Mouse (Mus musculus) testis, postnatal 10 days (tissue): ENCODE data around the gene Cavin4.

Source experiments
- DNase-seq: peaks from one replicate; pipeline ENCODE4 v3.0.0; 2021; ENCODE audit warnings: low spot score

Gene Cavin4

DNA sequence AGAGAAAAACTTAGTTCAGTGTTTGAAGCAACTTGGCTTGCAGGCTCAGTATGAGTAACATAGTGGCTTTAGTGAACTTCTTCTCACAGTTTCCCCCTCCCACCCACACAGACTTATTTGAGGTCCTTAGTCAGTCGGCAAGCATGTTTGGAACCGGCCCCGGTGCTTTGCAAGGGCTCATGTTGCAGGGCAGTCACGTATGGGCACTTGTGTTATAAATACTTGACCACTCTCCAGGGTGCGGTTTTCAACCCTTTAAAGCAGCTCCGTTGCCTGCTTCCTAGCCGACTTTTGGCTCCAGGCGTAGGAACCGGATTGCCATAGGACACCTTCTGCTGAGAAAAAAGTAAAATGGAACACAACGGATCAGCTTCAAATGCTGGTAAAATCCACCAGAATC, at the start of gene Cavin4:
Cavin4 (plus strand) TSS at position 244 of the 400 bp plus-strand sequence.
- no peak for DNase-seq

GRCm38 (mm10) chr4:48615483-48615882, 47.8 kb upstream of the Cavin4 start:
- no peak for DNase-seq

GRCm38 (mm10) chr4:48617201-48617600, 46.1 kb upstream of the Cavin4 start:
- no peak for DNase-seq

- no peak for DNase-seq
Measured at GRCm38 (mm10) chr4:48620121-48620520, 43.2 kb upstream of the Cavin4 start.

DNA sequence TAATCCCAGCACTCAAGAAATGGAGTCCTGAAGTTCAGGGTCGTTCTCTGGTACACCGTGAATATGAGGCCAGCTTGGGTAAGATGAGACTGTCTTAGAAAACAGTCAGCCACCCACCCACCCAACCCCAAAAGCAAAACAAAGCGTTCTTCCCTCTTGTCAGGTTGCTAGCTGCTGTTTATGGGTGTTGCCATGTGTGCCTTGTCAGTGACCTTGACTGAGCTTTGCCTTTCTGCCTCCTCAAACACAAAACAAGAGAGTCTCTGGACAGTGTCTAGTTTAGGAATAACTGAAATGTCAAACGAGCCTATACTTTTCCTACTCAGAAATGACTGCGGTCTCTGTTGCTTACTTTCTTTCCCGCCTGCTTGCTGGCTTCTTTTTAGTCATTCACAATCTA, 41.1 kb upstream of the Cavin4 start:
- no peak for DNase-seq

GRCm38 (mm10) chr4:48622946-48623345, 40.4 kb upstream of the Cavin4 start:
- no peak for DNase-seq

DNA sequence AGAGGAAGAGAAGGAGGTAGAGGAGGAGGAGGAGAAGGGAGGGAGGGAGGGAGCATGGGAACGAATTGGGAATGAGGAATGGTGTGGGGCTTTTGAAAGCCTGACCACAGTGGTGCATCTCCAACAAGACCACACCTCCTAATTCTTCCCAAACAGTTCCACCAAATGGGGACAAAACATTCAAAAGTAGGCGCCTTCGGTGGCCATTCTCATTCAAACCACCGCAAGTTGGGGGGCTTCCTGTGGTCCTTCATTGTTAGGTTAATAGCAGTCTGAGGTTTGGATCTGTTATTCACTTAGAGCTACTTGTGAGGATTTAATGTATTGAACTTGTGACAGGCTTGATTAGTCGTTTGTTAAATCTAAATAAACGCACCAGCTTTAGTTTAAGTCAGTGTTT, 38.4 kb upstream of the Cavin4 start:
- no peak for DNase-seq

- DNase-seq = no peak
Measured at GRCm38 (mm10) chr4:48625836-48626235, 37.5 kb upstream of the Cavin4 start.

GRCm38 (mm10) chr4:48629445-48629844, 33.9 kb upstream of the Cavin4 start:
- no peak for DNase-seq

DNA sequence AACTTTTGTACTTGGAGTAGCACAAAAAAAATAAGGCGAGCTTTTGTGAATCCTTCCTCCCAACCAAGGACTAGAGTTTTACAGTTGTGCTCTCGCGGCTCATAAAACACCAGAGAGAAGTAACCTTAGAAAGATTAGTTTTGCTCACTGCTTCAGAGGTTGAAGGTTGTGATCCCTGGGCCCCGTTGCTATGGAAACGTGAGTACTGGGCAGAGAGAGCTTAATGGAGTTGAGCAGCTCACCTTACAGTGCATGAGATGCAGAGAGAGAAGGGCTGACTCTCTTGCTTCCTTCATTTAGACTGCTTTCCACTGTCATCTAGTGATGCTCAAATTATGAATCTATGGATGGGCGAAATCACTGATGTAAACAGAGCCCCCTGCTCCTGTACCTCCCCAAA, 29.8 kb upstream of the Cavin4 start:
- no peak for DNase-seq

DNA sequence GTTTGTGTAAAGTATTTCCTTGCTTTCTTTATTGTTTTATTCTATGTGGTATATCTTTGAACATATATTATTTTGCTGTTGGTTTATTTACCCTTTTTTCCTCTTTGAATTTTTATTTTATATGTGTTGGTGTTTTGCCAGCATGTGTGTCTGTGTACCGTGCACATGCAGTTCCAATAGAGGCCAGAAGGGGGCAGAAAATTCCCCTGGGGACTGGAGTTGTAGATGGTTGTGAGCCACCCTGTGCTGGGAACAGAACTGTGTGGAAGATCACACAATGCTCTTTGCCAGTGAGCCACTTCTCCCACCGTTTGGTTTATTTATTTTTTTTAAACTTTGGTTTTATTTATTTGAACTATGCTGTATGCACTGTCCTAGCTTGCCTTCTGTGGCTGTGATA, 29.3 kb upstream of the Cavin4 start:
- DNase-seq = no peak

DNA sequence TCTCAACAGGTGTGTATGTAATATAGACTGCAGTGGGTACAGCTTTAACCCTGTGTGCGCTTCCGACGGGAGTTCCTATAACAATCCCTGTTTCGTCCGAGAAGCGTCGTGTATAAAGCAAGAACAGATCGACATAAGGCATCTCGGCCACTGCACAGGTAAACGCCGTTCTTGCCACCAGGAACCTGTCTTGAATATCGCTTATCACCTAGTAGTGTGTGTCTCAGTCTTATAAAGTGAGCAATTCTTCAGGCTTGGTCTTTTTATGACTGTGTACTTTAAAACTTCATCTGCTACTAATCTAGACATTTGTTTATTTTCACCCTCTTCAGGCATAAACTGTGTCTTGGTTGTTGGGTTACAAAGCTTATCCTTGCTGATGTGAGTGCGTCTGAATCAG, 26.5 kb upstream of the Cavin4 start:
- no peak for DNase-seq

DNA sequence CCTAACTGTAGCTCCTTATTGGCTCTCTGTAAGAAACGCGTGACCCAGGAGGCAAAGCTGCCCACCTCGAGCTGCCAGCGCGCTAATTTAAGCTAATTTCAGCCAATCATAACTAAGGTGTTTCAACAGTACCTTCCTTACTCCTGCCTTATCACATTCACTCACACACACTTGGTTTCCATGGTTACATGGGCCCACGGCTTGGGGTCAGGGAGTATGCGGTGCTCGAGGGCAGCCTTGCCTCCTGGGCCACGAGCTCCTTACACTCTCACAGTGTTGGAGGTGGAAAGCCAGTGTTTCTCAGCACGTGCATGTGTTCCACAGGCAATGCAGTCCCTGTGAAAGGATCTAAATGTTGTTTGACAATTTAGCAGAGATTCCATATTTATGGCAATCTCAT, 25.2 kb upstream of the Cavin4 start:
- no peak for DNase-seq

- no peak for DNase-seq
Measured at GRCm38 (mm10) chr4:48639503-48639902, 23.8 kb upstream of the Cavin4 start.

- DNase-seq = no peak
Measured at GRCm38 (mm10) chr4:48643801-48644200, 19.5 kb upstream of the Cavin4 start.

DNA sequence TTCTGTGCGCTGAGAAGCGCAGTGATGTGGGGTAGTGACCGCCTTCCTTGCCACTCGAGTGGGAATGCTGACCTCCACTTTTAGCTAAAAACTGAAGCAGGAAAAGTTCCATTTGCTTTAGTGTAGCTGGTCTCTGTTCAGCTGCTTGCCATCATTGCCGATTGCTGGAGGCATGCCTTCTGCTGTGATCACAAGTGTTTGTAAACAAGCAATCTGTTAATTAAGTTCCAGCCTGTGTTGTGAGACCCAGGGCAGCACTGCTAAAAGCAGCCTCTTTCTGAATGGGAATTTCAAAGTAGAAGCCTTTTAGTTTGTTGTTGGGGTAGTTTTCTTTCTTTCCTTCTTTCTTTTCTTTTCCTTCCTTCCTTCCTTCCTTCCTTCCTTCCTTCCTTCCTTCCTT, 17.2 kb upstream of the Cavin4 start:
- no peak for DNase-seq

GRCm38 (mm10) chr4:48650617-48651360, 12.5 kb upstream of the Cavin4 start:
- no peak for DNase-seq

- no peak for DNase-seq
Measured at GRCm38 (mm10) chr4:48654118-48654517, 9.2 kb upstream of the Cavin4 start.

GRCm38 (mm10) chr4:48656530-48656929, 6.8 kb upstream of the Cavin4 start:
- no peak for DNase-seq

GRCm38 (mm10) chr4:48660144-48660543, 3.2 kb upstream of the Cavin4 start:
- DNase-seq = no peak

DNA sequence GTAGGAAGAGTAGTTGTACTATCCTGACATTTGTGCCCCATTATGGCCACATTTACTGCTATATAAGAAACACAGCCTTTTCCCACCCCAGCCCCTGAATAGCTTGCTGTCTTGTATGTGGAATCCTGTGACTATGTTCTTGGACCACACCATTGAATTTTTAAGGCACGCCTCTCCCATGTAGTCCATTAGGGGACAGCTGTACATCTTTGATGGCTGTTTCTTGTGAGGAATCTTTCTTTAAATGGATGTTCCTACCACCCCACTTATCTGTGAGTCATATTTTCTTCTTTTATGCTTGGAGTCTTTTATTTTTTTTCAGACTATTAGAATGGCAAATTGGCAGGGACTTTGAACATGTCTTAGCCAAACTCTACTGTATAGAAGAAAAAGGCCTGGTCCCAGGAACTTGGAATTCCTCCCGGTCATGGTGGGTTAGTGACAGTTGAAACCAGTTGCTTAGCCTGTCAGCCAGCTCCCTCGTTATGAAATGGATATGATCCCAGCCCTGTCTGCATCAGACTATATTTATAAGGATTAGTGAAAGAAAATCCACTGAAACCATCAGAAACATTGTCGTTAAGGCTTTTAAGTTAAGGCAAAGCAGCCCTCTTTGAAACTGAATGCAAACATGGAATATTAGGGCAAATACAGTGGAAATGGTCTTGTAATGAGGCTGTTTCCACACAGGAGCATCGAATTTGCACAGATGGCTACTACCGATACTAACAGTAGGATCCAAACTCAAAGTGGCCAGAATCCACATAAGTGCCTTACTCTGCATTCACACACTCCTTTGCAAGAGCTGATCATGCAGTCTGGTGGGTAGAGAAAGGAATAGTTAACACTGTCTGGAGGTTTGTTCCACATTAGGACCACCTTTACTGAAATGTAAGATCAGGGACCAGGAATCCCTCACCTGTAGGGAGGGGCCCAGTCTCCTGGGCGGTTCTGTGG, 2.4 kb upstream of the Cavin4 start:
- DNase-seq = no peak

GRCm38 (mm10) chr4:48664021-48664420, 707 bp downstream of the Cavin4 start:
- no peak for DNase-seq

DNA sequence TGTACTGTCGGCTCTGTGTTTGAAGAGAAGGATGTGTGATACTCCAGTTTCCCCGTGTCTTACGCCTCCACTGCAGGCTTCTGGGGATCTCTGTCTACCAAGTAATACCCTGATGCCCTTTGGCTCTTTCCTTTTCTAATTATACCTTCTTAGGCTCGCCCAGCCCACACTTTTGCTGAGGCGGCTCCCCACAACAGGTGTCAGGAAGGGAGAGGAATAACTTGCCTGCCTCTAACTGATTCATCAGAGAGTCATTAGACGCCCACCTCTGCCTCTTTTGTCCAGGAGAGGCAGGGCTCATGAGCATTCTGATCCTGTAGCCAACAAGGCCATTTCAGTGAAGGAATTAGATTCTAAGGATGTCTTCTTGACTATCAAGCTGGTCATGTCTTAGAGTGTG, 4.0 kb downstream of the Cavin4 start:
- no peak for DNase-seq
